Comparison of ENCODE assay signal across 7 mouse cellular contexts in the genomic region with DNA sequence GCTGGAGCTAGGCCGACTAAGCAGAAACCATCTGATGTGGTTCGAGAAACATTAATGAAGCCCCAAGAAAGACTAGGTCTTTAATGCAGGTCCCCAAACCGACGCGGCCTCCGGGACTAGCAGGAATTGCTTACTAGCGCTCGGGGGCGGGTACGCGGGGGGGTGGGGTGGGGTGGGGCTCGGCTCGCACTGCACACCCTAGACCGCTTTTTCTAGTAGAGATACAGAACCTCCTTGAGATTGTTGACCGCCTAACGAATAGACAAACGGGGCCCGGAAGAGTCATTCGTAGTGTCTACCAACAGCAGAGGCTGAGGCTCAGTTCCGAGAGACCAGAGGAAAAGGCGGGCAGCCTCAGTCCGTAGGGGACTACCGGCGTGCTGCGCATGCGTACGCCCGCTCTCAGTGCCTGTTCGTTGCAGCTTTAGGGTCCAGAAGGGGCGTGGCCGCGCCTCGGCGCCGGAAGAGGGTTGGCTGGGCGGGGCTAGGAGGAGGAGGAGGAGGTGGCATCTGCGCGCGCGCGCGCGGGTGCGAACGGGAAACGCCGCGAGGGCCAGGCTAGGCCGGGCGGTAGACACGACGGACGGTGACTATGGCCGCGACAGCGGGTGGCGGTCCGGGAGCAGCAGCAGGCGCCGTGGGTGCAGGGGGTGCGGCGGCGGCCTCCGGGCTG. TPM values are rescaled to one million over a fixed set of nuclear protein-coding genes. Genes with fewer than 3 reads are reported as not detected.
DNase-seq lines count a peak whose midpoint lies in the region; ATAC-seq lines count a peak whose summit lies in the region.

No protein-coding gene starts in this region.

- WGBS in embryonic facial prominence, embryonic 11.5 days = under 1% methylated on average over 64 of the region's 64 CpGs
- under 1% methylated on average over 64 of the region's 64 CpGs for WGBS in limb, embryonic 10.5 days
- WGBS in midbrain, embryonic 13.5 days = under 1% methylated on average over 61 of the region's 64 CpGs

- peak overlapping the region; percentile 87 for H3K27ac ChIP-seq in embryonic facial prominence, embryonic 11.5 days (replicated peaks; ENCODE audit: low read depth, low read length)
- peak overlapping the region; percentile 99 for H3K27ac ChIP-seq in limb, embryonic 10.5 days
- peak overlapping the region; percentile 94 for H3K27ac ChIP-seq in midbrain, embryonic 13.5 days

- H3K9me3 ChIP-seq in embryonic facial prominence, embryonic 11.5 days (replicated peaks; ENCODE audit: control insufficient read depth, low read length) = no peaks in the 10 kb centered on the region
- H3K9me3 ChIP-seq in limb, embryonic 10.5 days (replicated peaks) = no peaks in the 10 kb centered on the region
- no peaks in the 10 kb centered on the region for H3K9me3 ChIP-seq in midbrain, embryonic 13.5 days

- ATAC-seq in embryonic facial prominence, embryonic 11.5 days (replicated peaks; ENCODE audit: insufficient number of reproducible peaks, low FRiP score, low TSS enrichment, low read depth) = peak; percentile 96
- peak; percentile 97 for ATAC-seq in granulocyte monocyte progenitor cell, adult 5-6 weeks (replicated peaks; ENCODE audit: poor library complexity, severe bottlenecking)
- peak; percentile 98 for ATAC-seq in midbrain, embryonic 13.5 days

- peak overlapping the region; percentile 97 for H3K9ac ChIP-seq in embryonic facial prominence, embryonic 11.5 days (replicated peaks; ENCODE audit: low read length)
- peak overlapping the region; percentile 97 for H3K9ac ChIP-seq in midbrain, embryonic 13.5 days (replicated peaks)

- H3K4me2 ChIP-seq in embryonic facial prominence, embryonic 11.5 days (ENCODE audit: low read depth, low read length) = peak overlapping the region; percentile 62
- peak overlapping the region; percentile 65 for H3K4me2 ChIP-seq in midbrain, embryonic 13.5 days (replicated peaks)

- H3K27me3 ChIP-seq in embryonic facial prominence, embryonic 11.5 days (ENCODE audit: control insufficient read depth, insufficient read depth, low read length) = no peaks in the 10 kb centered on the region
- H3K27me3 ChIP-seq in limb, embryonic 10.5 days (ENCODE audit: low read depth, poor library complexity, severe bottlenecking) = no peaks in the 10 kb centered on the region
- no peaks in the 10 kb centered on the region for H3K27me3 ChIP-seq in midbrain, embryonic 13.5 days

- no peaks in the 10 kb centered on the region; the same call in 1 of the 2 replicates for H3K4me1 ChIP-seq in embryonic facial prominence, embryonic 11.5 days (ENCODE audit: control insufficient read depth, insufficient read depth, low read length)
- peaks cover 7% of the 10 kb centered on the region for H3K4me1 ChIP-seq in limb, embryonic 10.5 days
- H3K4me1 ChIP-seq in midbrain, embryonic 13.5 days (replicated peaks) = peaks cover 45% of the 10 kb centered on the region

- peak overlapping the region; percentile 84 for H3K4me3 ChIP-seq in embryonic facial prominence, embryonic 11.5 days (ENCODE audit: low read depth, low read length)
- peak overlapping the region; percentile 79 for H3K4me3 ChIP-seq in limb, embryonic 10.5 days
- H3K4me3 ChIP-seq in midbrain, embryonic 13.5 days (replicated peaks) = peak overlapping the region; percentile 91

- DNase-seq in adrenal gland, postnatal 14 days = peak; percentile 100
- peak; percentile 100 for DNase-seq in embryonic facial prominence, embryonic 11.5 days (ENCODE audit: low spot score)
- peak; percentile 99 for DNase-seq in kidney, adult 11 months
- peak; percentile 100 for DNase-seq in limb, embryonic 10.5 days (ENCODE audit: low spot score)
- DNase-seq in spleen, adult 12 weeks (ENCODE audit: low spot score) = peak; percentile 98

- no peaks in the 10 kb centered on the region; the same call in none of the 2 replicates for H3K36me3 ChIP-seq in embryonic facial prominence, embryonic 11.5 days (replicated peaks; ENCODE audit: control insufficient read depth, insufficient read depth, low read depth, low read length)
- peaks cover 37% of the 10 kb centered on the region for H3K36me3 ChIP-seq in limb, embryonic 10.5 days
- peaks cover 14% of the 10 kb centered on the region for H3K36me3 ChIP-seq in midbrain, embryonic 13.5 days

RNA-seq across cellular contexts. Expression of a gene that starts 14.0 kb away (rescaled TPM):
- 82.6 and 95.2 TPM in 2 replicates for total RNA-seq in adrenal gland, postnatal 14 days (2021)
- polyA plus RNA-seq in embryonic facial prominence, embryonic 11.5 days (2014; fragmentation: Nextera tagmentation; extraction: Ambion mirVana) = 161 and 171 TPM in 2 replicates
- 137 and 141 TPM in 2 replicates for total RNA-seq in granulocyte monocyte progenitor cell, adult 5-6 weeks (2014; fragmentation: Nextera tagmentation)
- total RNA-seq in granulocyte monocyte progenitor cell, adult 5-6 weeks (2017) = 42.6 and 65.7 TPM in 2 replicates
- 195 and 219 TPM in 2 replicates for polyA plus RNA-seq in limb, embryonic 10.5 days (2016; fragmentation: Nextera tagmentation; extraction: Ambion mirVana)
- 221 and 223 TPM in 2 replicates for polyA plus RNA-seq in midbrain, embryonic 13.5 days (2015; fragmentation: Nextera tagmentation; extraction: Ambion mirVana)

RNA-seq across cellular contexts. Expression of a gene that starts 14.2 kb away (rescaled TPM):
- 55.9 and 57.0 TPM in 2 replicates for total RNA-seq in adrenal gland, postnatal 14 days (2021)
- 190 and 193 TPM in 2 replicates for polyA plus RNA-seq in embryonic facial prominence, embryonic 11.5 days (2014; fragmentation: Nextera tagmentation; extraction: Ambion mirVana)
- 103 and 108 TPM in 2 replicates for total RNA-seq in granulocyte monocyte progenitor cell, adult 5-6 weeks (2014; fragmentation: Nextera tagmentation)
- total RNA-seq in granulocyte monocyte progenitor cell, adult 5-6 weeks (2017) = 59.9 and 70.0 TPM in 2 replicates
- 208 and 227 TPM in 2 replicates for polyA plus RNA-seq in limb, embryonic 10.5 days (2016; fragmentation: Nextera tagmentation; extraction: Ambion mirVana)
- 153 and 167 TPM in 2 replicates for polyA plus RNA-seq in midbrain, embryonic 13.5 days (2015; fragmentation: Nextera tagmentation; extraction: Ambion mirVana)

Comparison
In these comparisons a context has a peak if more than half of its experiments do, and no peak if none do; other contexts are left out.
1. Peak in every context shown above with its lines: DNase-seq, ATAC-seq, H3K4me3 ChIP-seq and H3K27ac ChIP-seq.